Mouse (Mus musculus): Measurements from ENCODE around the gene Abi1. TPM values are rescaled to one million over a fixed set of nuclear protein-coding genes. Genes with fewer than 3 reads are reported as not detected.
"Not testable (repeated sequence)": the region's sequence is repeated elsewhere in the genome, so short reads cannot be mapped to it uniquely, and the experiment has no call there.

Abi1 gene
- polyA plus RNA-seq, 1 experiment, result 104 TPM

DNA sequence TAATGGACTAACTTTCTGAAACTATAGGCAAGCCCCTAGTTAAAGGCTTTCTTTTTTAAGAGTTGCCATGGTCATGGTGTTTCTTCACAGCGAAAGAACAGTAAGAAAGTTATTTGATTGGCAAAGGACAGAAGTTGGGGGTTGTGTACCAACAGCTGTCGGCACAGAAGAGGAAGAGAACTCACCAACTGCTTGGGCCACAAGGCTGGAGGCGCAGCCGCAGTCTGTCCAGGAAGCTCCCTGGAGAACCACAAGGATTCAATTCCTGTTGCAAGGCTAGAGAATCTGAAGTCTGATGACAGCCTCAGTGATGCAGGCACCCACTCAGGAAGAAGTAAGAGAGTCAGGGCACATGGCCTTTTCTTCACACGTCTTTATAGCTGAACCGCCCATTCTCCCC lies 12.5 kb upstream of the Abi1 start:
- Histone ChIP-seq H3K4me3 (ENCODE audit: low read depth, low read length) (no peak overlapping the region), H3K27ac (ENCODE audit: insufficient read depth, low read length) (no peak overlapping the region), H3K4me1 (ENCODE audit: control insufficient read depth, insufficient read depth, low read length) (no peaks in the 10 kb centered on the region), H3K9me3 (replicated peaks; ENCODE audit: control insufficient read depth, insufficient read depth, low read length, poor library complexity, severe bottlenecking) (no peaks in the 10 kb centered on the region), H3K27me3 (ENCODE audit: control insufficient read depth, insufficient read depth, low read length, poor library complexity, severe bottlenecking) (no peaks in the 10 kb centered on the region; the same call in 1 of the 2 replicates), H3K9ac (ENCODE audit: low read depth, poor library complexity, severe bottlenecking) (no peak overlapping the region), H3K36me3 (ENCODE audit: control insufficient read depth, insufficient read depth, low read length, poor library complexity, severe bottlenecking) (no peaks in the 10 kb centered on the region)
- no peak for TF ChIP-seq CTCF (IDR thresholded peaks at IDR 0.05; ENCODE audit: low read depth, low read length)
- no peak for TF ChIP-seq POLR2A (IDR thresholded peaks at IDR 0.05; ENCODE audit: insufficient read depth, low read length)
- TF ChIP-seq EP300 (IDR thresholded peaks at IDR 0.05; ENCODE audit: insufficient read depth, low read depth, low read length), result no peak

DNA sequence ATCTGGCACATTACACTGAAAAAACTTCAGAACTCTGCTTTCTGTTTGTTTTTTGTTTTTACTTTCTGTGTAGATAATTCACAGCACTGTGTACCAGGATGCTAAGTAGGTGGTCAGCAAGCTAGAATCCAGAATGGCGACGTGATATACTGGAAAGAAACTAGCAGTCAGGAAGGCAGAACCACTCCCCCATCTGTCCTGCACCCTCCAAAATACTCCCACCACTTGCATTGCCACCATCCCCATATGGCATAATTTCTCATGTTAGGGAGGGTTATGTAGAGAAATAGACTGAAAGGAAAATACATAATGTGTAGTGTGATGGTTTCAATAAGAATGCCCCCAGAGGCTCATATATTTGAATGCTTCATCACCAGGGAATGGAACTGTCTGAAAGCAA lies 11.8 kb upstream of the Abi1 start:
- no peak for TF ChIP-seq POLR2A (IDR thresholded peaks at IDR 0.05; ENCODE audit: insufficient read depth, low read length)
- no peak for TF ChIP-seq EP300 (IDR thresholded peaks at IDR 0.05; ENCODE audit: insufficient read depth, low read depth, low read length)
- Histone ChIP-seq H3K36me3 (ENCODE audit: control insufficient read depth, insufficient read depth, low read length, poor library complexity, severe bottlenecking) (no peaks in the 10 kb centered on the region), H3K27ac (ENCODE audit: insufficient read depth, low read length) (no peak overlapping the region), H3K4me3 (ENCODE audit: low read depth, low read length) (no peak overlapping the region), H3K9me3 (replicated peaks; ENCODE audit: control insufficient read depth, insufficient read depth, low read length, poor library complexity, severe bottlenecking) (no peaks in the 10 kb centered on the region), H3K27me3 (ENCODE audit: control insufficient read depth, insufficient read depth, low read length, poor library complexity, severe bottlenecking) (no peaks in the 10 kb centered on the region; the same call in 1 of the 2 replicates), H3K4me1 (ENCODE audit: control insufficient read depth, insufficient read depth, low read length) (no peaks in the 10 kb centered on the region), H3K9ac (ENCODE audit: low read depth, poor library complexity, severe bottlenecking) (no peak overlapping the region)

DNA sequence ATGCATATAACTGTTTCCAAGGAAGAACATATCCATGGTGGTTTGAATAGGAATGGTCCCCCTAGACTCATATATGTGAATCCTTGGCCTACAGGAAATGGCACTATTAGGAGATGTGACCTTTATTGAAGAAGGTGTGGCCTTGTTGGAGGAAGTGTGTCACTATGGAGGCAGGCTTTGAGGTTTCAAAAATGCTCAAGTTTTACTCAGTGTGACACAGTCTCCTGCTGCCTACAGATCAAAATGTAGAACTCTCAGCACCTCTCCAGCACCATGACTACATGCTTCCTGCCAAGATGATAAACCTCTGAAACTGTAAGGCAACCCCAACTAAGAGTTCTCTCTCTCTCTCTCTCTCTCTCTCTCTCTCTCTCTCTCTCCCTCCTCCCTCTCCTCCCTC lies 8.0 kb upstream of the Abi1 start:
- Histone ChIP-seq H3K4me3 (ENCODE audit: low read depth, low read length) (no peak overlapping the region), H3K36me3 (ENCODE audit: control insufficient read depth, insufficient read depth, low read length, poor library complexity, severe bottlenecking) (no peaks in the 10 kb centered on the region), H3K9me3 (replicated peaks; ENCODE audit: control insufficient read depth, insufficient read depth, low read length, poor library complexity, severe bottlenecking) (no peaks in the 10 kb centered on the region), H3K4me1 (ENCODE audit: control insufficient read depth, insufficient read depth, low read length) (no peaks in the 10 kb centered on the region), H3K27me3 (ENCODE audit: control insufficient read depth, insufficient read depth, low read length, poor library complexity, severe bottlenecking) (no peaks in the 10 kb centered on the region), H3K27ac (ENCODE audit: insufficient read depth, low read length) (no peak overlapping the region), H3K9ac (ENCODE audit: low read depth, poor library complexity, severe bottlenecking) (no peak overlapping the region)
- TF ChIP-seq CTCF (IDR thresholded peaks at IDR 0.05; ENCODE audit: low read depth, low read length) (no peak), POLR2A (IDR thresholded peaks at IDR 0.05; ENCODE audit: insufficient read depth, low read length) (no peak), EP300 (IDR thresholded peaks at IDR 0.05; ENCODE audit: insufficient read depth, low read depth, low read length) (no peak)

DNA sequence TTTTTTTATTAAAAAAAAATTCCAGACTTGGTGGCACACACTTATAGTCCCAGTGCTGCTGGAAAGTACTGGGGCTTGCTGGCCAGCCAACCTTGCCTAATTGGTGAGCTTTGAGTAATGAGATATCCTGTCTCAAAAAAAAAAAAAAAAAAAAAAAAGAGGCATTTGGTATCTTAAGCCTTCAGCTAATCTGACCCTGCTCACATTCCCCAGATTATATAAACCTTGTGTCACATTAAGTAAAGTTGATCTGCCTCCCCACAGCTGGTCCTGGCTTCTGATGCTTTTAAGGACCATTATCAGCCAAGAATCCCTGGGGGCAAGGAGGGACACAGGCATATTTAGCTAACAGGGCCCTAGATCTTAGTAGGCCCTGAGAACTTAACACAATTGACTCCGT lies 5.7 kb upstream of the Abi1 start:
- H3K4me3 ChIP-seq (ENCODE audit: low read depth, low read length), result no peak overlapping the region
- no peak overlapping the region for H3K9ac ChIP-seq (ENCODE audit: low read depth, poor library complexity, severe bottlenecking)
- no peaks in the 10 kb centered on the region for H3K9me3 ChIP-seq (replicated peaks; ENCODE audit: control insufficient read depth, insufficient read depth, low read length, poor library complexity, severe bottlenecking)
- no peaks in the 10 kb centered on the region for H3K4me1 ChIP-seq (ENCODE audit: control insufficient read depth, insufficient read depth, low read length)
- H3K36me3 ChIP-seq (ENCODE audit: control insufficient read depth, insufficient read depth, low read length, poor library complexity, severe bottlenecking), result no peaks in the 10 kb centered on the region
- no peak overlapping the region for H3K27ac ChIP-seq (ENCODE audit: insufficient read depth, low read length)
- TF ChIP-seq POLR2A (IDR thresholded peaks at IDR 0.05; ENCODE audit: insufficient read depth, low read length) (no peak), CTCF (IDR thresholded peaks at IDR 0.05; ENCODE audit: low read depth, low read length) (no peak), EP300 (IDR thresholded peaks at IDR 0.05; ENCODE audit: insufficient read depth, low read depth, low read length) (no peak)
- H3K27me3 ChIP-seq (ENCODE audit: control insufficient read depth, insufficient read depth, low read length, poor library complexity, severe bottlenecking), result no peaks in the 10 kb centered on the region

DNA sequence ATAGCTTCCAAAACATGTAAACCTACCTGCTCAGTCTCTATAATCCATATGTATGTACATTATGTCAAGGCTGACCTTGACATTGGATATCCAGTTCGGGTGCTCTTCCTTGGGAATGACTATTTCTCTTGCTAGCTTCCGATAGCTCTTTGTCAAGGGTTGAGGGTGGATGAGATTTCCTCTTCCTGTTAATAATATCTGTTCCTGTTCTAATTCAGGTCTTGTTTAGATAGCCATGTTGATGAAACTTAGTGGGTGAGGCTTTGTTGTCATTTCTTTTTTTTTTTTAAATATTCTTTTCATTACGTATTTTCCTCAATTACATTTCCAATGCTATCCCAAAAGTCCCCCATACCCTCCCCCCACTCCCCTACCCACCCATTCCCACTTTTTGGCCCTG lies 2.1 kb upstream of the Abi1 start:
- H3K27ac ChIP-seq (ENCODE audit: insufficient read depth, low read length), result no peak overlapping the region
- H3K4me1 ChIP-seq (ENCODE audit: control insufficient read depth, insufficient read depth, low read length), result no peaks in the 10 kb centered on the region
- no peaks in the 10 kb centered on the region for H3K36me3 ChIP-seq (ENCODE audit: control insufficient read depth, insufficient read depth, low read length, poor library complexity, severe bottlenecking)
- no peak overlapping the region for H3K9ac ChIP-seq (ENCODE audit: low read depth, poor library complexity, severe bottlenecking)
- no peak overlapping the region for H3K4me3 ChIP-seq (ENCODE audit: low read depth, low read length)
- H3K9me3 ChIP-seq (replicated peaks; ENCODE audit: control insufficient read depth, insufficient read depth, low read length, poor library complexity, severe bottlenecking), result no peaks in the 10 kb centered on the region
- no peaks in the 10 kb centered on the region for H3K27me3 ChIP-seq (ENCODE audit: control insufficient read depth, insufficient read depth, low read length, poor library complexity, severe bottlenecking)
- TF ChIP-seq POLR2A (IDR thresholded peaks at IDR 0.05; ENCODE audit: insufficient read depth, low read length) (no peak), EP300 (IDR thresholded peaks at IDR 0.05; ENCODE audit: insufficient read depth, low read depth, low read length) (no peak), CTCF (IDR thresholded peaks at IDR 0.05; ENCODE audit: low read depth, low read length) (no peak)

DNA sequence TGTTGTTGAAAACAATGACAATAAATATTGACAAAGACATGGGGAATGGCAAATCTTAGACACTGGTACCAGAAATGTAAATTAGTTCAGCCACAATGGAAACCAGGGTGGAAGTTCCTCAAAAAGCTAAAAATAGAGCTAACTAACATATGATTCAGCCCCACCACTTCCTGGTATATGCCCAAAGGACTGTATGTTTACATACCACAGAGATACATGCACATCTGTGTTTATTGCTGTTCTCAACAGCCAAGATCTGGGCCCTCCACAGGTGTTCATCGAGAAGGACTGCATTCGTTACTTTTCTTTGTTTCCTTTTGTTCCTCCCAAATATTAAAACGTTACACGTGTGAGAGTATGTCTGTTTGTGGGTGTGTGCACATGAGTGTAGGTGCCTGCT lies 1.4 kb upstream of the Abi1 start:
- Histone ChIP-seq H3K4me3 (ENCODE audit: low read depth, low read length) (no peak overlapping the region), H3K27me3 (ENCODE audit: control insufficient read depth, insufficient read depth, low read length, poor library complexity, severe bottlenecking) (no peaks in the 10 kb centered on the region), H3K27ac (ENCODE audit: insufficient read depth, low read length) (no peak overlapping the region), H3K4me1 (ENCODE audit: control insufficient read depth, insufficient read depth, low read length) (no peaks in the 10 kb centered on the region), H3K9ac (ENCODE audit: low read depth, poor library complexity, severe bottlenecking) (no peak overlapping the region), H3K9me3 (replicated peaks; ENCODE audit: control insufficient read depth, insufficient read depth, low read length, poor library complexity, severe bottlenecking) (no peaks in the 10 kb centered on the region), H3K36me3 (ENCODE audit: control insufficient read depth, insufficient read depth, low read length, poor library complexity, severe bottlenecking) (no peaks in the 10 kb centered on the region)
- TF ChIP-seq EP300 (IDR thresholded peaks at IDR 0.05; ENCODE audit: insufficient read depth, low read depth, low read length) (no peak), CTCF (IDR thresholded peaks at IDR 0.05; ENCODE audit: low read depth, low read length) (no peak), POLR2A (IDR thresholded peaks at IDR 0.05; ENCODE audit: insufficient read depth, low read length) (no peak)

DNA sequence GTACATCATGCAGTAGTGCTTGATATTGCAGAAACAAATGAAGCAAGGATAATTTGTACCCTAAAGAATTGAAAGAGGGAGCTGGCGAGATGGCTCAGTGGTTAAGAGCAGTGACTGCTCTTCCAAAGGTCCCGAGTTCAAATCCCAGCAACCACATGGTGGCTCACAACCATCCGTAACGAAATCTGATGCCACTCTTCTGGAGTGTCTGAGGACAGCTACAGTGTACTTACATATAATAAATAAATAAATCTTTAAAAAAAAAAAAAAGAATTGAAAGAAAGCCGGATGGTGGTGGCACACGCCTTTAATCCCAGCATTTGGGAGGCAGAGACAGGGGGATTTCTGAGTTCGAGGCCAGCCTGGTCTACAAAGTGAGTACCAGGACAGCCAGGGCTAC lies 649 bp upstream of the Abi1 start:
- not testable (repeated sequence) for H3K27me3 ChIP-seq (ENCODE audit: control insufficient read depth, insufficient read depth, low read length, poor library complexity, severe bottlenecking); H3K4me3 ChIP-seq (ENCODE audit: low read depth, low read length); H3K27ac ChIP-seq (ENCODE audit: insufficient read depth, low read length); H3K36me3 ChIP-seq (ENCODE audit: control insufficient read depth, insufficient read depth, low read length, poor library complexity, severe bottlenecking); H3K9me3 ChIP-seq (replicated peaks; ENCODE audit: control insufficient read depth, insufficient read depth, low read length, poor library complexity, severe bottlenecking); H3K4me1 ChIP-seq (ENCODE audit: control insufficient read depth, insufficient read depth, low read length); H3K9ac ChIP-seq (ENCODE audit: low read depth, poor library complexity, severe bottlenecking)

Measured in ES-Bruce4 (cell line).